Mouse (Mus musculus) liver, adult 2 months (tissue): Measurements from ENCODE around the gene Gm20388.

Experiments
- CTCF ChIP-seq: fragments of 200-500 bp; IDR thresholded peaks from 2 replicates; pipeline ENCODE4 v1.5.1; 2011; ENCODE audit warnings: low read depth, low read length, control low read depth
- POLR2A ChIP-seq: fragments of 200-500 bp; IDR thresholded peaks from 2 replicates; pipeline ENCODE4 v1.6.1; 2011; ENCODE audit warnings: low read length, control low read depth; ENCODE audit not compliant: insufficient read depth; ENCODE audit errors: extremely low read depth

DNA sequence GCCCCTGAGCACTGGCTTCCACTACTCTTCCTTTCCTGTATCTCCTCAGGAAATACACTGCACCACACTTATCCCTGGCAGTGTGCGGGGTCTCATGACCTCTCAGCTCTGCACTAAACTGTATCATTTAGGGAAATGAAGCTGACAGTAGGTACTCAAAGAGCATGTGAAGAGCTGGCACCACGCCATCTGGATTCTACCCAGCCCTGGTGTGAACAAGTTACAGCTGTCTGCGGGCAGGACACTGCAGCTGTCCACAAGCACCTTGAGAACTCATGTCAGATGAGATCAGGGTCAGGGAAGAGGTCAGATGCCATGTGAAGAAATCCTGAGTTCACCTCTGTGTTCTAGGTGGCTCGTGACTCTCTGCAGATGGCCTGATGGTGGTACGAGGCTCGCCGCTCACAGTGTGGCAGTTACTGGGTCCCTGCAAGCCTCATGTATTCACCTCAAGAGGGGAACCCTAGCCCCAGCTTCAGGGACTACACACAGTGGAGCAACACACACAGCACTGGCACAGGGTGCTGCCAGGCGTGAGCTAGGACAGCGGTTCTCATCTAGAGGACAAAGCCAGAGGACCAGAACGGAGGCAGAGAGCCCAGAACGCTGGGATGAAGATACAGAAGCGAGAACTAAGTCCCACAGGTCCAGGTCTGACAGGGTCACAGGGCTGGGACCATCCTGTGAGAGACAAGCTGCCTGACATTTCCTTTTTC, 1710.3 kb downstream of the Gm20388 start:
- TF ChIP-seq CTCF = no peak
- TF ChIP-seq POLR2A = no peak
